Mouse (Mus musculus) cerebellum, adult 9-11 months (tissue): ENCODE results near the gene Efnb2.

ENCODE experiments used
- DNase-seq: peaks from one replicate; pipeline ENCODE4 v3.0.0; 2022

The Efnb2 gene

DNA sequence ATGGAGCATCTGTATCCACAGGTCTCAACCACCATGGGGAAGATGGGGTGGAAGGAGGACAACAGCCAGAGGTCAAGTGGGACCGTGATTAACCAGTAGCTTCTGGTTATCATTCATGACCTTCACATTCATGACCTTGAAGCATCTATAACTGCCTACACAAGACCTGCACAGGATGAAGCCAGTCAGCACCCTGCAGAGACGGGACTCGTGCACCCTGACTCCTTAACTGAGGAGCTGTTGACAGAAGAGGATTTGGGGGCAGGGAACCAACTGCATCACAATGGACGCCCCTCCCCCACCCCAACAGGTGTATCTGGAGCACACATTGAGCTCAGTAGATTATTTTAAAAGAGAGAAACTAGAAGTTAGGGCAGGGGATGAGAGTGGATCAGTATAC lies 49.1 kb downstream of the Efnb2 start:
- no peak for DNase-seq

DNA sequence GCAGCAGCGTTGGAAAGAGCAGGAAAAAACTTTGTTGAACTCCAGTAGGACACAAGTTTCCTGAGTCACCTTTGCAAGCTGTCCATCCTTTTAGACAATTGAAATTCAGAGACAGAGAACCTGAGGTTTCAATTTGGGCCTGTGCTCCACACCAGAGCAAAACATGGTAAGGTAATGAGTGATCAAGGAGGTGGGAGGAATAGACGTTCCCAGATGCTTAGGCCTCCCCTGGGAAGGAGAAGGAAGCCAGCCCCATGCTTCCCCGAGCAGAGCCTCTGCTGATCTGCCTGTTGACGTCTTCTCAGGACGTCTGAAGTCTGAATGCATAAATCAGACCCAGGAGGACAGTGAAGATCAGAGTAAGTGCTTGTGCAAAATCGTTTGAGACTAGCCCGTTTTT lies 51.3 kb downstream of the Efnb2 start:
- no peak for DNase-seq

DNA sequence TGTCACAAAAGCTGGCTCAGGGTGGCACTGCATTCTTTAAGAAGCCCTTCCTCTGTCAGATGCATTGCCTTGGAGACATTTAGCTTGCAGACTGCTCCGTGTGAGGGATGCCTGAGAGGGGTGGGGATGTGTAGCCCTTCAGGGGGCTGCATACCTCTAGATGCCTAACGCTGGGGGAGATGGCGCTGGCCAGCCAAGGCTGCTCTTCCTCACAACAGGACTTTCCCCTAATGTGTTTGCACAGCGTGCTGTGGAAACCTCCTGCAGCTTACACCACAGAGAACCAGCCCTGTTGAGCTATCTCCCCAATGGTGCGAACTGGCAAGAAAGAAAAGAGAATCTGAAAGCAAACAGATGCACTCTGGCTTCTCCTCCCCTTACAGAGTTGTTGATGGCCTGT lies 51.9 kb downstream of the Efnb2 start:
- DNase-seq = no peak

DNA sequence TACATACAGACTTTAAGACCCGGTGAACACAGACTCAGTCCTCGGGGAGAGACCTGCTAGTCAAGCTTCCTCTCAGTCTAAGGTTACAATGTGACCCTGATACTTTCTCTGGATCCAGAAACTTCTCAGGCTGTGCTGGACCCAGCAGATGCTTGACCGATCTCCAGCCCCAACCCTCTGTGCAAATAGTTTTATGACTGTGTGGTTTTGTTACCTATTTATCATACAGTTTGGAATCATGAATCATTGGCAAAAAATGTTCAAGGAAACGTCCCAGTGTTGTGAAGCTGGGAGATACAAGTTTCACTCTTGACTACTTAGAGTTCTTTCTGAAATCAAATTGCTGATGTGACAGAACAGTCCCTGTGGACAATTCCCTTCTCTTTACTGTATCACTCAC lies 55.4 kb downstream of the Efnb2 start:
- no peak for DNase-seq

DNA sequence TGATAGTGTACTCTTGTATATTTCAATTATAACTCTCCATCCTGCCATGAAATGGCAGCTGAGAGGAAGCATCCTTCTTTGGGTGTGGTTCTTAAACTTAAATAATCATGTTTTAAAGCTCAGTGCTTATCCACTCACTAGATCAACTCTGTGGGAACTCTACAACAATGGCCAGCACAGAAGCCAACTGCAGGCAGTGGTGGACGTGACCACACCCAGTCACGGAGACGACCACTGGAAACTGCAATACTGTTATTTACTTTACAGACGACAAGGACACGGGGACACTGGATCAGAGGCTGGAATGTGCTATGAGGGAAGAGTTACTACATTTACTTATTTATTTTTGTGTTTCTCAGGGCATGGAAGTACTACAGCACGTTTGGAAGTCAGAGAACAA lies 57.2 kb downstream of the Efnb2 start:
- no peak for DNase-seq

DNA sequence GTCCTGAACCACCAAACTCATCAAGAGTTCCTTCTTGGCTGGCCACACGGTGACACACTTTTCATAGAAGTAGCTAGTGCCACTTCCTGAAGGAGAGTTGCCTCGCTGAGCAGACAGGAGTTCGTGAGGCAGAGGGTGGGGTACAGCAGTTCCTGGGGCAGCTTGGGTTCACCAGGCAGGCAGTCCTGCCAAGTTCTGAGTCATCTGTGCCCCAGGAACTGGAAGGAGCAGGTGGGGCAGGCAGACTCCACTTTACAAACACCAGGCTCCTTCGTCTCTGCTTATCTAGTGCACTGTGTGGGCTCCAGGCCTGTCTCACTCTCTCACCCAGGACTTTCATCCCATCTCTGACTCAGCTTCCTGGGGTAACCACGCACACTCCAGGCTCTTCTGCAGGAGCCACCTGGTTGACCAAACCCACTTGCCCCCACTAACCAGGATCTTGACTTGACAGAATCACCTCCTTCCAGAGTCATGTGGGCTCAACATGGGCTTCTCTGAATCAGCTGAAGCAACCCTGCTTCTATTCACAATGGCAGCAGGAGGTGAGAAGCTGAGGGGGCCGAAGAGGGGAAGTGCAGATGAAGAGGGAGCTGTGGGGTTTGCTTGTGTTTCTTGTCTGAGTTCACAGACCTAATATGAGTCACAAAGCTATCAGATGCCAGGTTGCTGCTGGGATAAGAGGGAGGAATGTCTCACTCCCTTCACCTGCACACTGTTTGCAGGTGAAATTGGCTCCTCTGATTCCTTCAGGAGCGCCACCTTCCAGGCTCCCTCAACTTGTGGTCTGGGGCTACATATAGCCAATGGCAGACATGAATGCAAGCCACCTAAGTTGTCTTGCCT lies 58.2 kb downstream of the Efnb2 start:
- DNase-seq = no peak

DNA sequence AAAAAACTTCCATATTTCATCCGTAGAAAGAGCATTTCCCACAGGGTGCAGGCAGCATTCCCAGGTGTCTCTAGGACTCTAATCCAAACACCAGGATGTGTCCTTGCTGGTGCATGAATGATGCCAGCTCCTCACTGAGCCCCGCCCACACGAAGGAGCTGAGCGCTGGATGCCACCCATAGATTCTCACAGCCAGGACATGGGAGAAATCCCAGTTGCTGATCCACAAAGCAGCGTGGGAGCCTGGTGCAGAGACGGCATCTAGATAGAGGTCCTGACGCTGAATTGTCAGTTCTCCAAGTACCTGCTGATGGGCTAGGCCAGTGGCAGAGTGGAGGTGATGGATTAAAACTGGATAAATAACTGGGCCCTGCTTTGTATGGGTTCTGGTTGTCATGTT lies 61.1 kb downstream of the Efnb2 start:
- no peak for DNase-seq

DNA sequence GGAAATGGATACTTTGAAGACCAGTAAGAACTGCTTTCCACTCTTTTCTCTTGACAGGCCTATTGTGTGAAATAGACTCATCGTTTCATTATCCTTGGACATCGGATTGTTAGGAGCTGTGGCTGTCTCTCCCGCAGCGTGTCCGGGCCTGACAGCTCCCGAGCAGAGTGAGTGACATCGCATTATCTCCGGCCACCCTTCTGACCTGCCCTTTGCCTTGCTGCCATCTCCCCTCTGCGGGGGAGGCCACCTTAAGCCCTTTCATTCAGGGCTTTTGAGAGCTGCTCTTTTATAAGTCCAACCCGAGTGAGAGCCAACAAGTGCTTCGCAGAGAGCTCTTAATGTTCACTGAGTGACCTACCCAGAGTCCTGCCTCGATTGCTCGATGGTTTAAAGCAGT lies 63.6 kb downstream of the Efnb2 start:
- DNase-seq = no peak

DNA sequence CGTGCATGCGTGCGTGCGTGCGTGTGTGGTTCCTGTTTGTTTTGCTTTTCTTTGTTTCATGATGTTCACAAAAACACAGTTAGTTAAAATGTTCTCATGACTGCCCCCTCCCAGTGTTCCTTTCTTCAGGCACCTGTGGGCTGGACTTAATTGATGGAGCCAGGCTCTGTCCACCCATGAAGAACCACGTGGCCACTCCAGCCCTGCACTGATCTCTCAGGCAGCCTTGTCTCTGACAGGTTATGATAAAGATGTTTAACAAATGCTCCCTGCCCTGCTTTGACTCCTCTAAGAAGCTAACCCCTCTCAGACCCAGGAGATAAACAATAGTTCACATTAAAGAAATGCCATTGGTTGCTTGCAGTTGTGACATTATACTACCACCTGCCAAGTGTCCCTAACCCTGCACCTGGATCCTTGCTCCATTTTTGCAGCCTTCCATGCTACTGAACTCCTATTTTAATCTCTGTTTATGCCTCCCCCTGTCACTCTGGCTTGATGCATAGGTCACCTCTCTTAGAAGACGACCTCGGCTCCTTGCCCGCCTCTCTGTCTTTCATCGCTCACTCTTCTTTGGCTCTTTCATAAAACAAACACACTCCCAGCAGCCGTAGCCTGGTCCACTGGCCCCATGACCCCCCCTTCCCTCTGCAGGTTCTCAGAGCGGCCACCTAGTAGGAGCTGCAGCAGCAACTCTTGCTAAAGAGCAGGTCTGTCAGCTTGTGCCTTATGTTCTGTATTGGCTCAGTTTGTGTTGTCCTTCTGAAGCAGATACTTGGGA lies 65.0 kb downstream of the Efnb2 start:
- DNase-seq = no peak

DNA sequence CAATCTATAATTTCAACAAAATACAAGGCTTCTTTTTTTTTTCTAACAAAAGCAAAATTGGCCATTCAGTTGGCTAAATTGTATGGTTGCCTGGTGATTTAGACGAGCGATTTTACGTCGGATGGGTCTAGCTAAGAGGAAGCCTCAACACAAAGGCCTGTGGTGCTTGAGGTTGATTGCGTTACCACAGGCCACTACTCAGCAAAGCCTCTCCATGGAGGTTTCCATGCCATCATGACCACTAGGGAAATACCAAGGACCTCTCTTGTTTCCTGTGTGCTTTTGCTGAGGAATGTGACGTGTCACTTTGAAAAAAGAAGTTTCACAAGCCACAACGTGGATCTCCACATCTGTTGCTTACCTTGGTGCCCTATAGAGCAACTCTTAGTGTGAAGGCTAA lies 67.2 kb downstream of the Efnb2 start:
- DNase-seq = no peak

DNA sequence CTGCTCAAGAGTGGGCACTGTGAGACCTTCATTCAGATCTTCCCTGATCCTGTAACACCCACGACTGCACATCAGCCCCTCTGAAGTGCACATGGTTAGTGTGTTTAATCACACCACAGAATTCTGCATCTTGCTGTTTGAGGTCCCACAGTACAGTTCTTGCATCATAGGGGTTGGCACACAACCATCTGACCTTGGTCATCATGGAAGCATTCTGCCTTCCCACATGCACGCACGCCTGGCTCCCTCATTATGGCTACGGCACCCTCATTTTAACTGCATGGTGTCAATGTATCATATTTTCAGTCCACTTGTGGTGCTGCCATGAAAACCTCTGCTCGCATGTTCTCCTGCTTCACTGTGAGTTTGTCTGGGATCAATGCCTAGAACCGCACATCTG lies 67.7 kb downstream of the Efnb2 start:
- no peak for DNase-seq

DNA sequence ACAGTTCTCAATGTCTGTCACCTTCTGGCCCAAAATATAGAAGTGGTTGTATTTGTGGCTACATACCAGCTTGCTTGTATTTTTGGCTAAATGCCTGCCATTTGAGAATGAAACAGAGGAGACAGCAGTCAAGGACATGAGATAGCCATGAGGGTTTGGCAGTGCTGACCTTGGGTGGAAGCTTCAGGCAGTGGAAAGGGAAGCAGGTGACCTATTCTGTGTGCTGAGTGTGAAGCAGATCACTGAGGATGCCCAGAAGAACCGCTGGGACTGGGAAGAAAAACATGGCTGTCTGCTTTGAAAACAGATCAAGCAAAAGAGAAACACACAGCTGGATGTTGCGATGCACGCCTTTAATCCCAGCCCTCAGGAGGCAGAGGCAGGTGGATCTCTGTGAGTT lies 68.7 kb downstream of the Efnb2 start:
- no peak for DNase-seq

DNA sequence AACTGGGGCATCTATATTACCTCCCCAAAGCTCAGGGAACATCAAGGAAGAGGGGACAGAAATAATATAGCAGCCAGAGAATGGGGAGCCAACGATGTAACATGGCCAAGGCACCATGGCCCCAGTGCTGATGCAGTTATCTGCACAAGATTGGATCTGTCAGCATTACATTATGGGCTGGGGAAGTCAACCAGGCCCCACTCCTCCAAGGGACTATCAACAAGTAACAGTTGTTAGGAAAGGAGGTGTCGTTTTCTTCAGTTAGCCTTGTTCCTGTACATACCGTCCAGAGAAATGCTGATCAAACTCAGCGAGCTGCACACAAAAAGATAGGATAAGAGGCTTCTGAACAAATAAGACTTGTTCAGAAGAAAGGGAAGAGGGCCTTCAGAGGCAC lies 77.1 kb downstream of the Efnb2 start:
- no peak for DNase-seq

DNA sequence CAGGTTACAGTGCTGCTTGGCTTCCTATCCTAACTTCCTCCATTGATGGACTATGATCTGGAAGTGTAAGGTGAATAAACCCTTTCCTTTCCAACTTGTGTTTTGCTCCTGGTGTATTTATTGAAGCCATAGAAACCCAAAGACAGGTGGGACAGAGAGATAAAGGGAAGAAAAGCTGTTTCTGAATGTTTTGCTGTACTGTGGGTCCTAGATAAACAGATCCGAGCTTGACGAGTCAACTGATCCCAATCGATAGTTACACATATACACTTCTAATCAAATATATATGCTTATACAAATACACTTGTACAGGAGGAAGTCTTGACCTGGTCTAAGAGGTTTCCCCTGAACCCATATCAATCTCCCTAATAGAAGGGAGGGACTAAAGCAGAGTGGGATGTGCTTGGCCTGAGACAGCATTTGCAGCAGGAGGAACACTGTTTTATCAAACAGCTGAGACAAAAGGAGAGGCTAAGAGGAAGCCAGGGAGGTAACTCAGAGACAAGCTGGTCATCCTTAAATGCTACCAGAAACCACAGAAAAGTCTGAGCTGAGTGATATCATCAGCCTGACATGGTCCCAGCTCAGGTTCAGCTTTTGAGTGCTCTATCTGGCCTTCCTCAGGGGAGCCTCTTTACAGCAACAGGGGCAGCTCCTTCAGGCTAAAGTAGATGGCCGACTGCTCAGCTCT lies 77.6 kb downstream of the Efnb2 start:
- no peak for DNase-seq

DNA sequence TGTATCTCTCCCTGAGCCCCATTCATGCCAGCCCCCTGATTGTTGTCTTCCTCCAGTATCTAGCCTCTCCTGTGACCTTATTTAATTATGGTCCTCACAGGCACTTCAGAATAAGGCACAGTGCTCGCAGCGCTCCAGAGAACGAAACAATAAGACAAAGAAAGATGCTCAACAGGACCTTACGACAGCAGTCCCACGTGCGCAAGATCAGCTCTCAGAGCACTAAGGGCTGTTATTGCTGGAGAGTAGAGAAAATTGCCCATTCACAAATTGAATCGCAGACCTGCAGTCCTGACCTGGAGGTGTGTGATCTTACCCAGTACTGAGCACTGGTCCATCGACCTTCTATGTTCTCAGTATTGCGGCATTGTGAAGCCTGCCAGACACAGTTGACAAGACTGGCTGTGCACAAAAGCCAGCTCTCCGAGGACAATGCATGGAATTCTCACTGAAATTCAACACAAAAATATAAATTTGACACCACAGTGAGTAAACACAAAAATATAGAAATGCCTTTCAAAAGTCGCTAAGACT lies 83.2 kb downstream of the Efnb2 start:
- no peak for DNase-seq

DNA sequence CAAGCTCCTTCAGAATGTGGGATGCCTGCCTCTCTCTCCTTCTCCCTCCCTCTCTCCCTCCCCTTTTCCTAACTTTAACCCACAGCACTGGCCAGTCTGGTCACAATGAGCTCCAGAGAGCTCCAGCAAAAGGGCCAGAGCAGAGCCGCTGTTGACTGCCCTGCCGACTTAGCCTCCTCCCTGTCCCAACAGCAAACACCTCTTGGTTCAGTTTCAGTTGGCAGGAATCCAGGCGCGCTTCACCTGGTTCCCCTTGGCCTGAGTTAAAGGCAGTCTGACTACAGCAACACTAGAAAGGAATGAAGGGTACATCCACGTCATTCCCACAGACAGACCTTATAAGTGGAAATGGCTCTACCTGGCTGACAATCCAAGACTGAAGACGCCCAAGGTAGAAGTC lies 84.2 kb downstream of the Efnb2 start:
- no peak for DNase-seq

DNA sequence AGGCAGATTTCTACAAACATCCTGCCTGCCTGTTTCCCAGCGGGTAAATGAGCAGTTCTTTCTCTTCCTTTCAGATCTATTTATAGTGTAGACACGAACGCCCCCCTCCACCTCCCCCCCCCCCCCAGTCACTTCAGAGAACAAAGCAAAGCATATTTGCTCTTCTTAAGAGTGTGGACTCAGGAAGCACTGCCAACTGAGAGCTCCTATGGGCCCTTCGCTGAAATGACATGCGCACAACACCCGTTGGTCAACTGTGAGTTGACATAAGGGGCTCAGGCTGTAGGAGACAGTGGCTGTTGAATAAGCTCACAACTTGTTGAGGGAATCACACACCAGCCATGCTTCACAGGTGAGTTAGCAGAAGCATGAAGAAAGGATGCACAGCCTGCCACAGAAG lies 84.8 kb downstream of the Efnb2 start:
- no peak for DNase-seq

DNA sequence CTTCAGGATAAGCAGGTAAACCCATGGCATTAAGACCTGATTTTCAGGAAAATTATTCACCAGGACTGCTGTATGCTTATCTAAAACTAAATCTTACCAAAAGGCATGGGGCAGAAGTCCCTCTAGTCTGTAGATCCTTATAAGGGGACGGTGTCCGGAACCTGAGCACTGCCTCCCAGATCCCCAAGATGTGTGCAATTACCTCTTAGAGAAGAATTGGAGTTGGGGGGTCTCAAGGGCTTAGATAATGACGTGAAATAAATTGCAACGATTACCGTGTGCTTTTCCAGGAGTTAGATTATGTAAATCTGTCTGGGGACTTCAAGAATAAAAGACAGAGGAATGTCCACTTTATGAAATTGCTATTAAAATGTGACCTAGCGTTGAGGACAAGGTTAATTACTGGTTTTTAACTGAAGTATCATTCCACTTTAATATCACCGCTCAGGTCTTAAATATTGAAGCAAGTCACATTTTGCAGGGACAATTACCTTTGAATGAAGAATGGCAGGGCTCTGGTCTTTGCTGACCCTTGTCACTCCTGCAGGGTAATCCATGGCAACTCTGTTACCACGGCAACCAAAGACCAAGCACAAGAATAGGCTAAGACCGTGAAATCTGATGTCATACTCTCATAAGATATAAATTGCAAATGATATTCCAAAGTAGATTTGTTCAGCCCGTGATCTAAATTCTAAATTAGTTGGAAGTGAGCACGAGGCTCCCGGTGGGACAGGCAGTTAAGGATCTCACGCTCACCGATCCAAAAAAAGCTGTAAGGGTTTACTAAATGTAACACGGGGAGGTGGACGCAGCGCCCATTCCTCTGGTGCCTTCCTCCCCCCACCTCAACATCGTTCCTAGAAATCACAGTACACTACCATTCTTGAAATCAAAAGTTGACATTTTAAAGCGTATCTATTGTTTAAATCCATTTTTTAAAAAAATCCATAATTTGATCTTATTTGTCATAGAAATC lies 86.2 kb downstream of the Efnb2 start:
- no peak for DNase-seq

DNA sequence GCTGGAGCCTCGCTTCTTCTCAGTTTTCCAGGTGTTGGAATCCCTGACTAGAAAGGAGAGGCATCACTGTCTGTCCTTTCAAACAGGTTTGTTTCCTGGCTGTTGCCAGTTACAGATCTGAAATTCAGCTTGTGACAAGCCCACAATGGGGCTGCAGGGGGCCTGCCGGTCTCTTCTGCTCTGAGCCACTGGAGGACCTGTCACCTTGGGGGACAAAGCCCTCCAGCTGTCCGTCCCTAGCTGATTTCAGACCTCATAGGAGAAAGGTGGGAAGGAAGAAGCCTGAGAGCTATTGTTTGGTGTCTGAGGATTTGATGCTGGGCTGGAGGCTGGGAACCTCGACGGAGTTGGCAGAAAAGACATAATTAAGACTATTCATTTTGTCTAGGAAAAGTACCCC lies 88.8 kb downstream of the Efnb2 start:
- no peak for DNase-seq

DNA sequence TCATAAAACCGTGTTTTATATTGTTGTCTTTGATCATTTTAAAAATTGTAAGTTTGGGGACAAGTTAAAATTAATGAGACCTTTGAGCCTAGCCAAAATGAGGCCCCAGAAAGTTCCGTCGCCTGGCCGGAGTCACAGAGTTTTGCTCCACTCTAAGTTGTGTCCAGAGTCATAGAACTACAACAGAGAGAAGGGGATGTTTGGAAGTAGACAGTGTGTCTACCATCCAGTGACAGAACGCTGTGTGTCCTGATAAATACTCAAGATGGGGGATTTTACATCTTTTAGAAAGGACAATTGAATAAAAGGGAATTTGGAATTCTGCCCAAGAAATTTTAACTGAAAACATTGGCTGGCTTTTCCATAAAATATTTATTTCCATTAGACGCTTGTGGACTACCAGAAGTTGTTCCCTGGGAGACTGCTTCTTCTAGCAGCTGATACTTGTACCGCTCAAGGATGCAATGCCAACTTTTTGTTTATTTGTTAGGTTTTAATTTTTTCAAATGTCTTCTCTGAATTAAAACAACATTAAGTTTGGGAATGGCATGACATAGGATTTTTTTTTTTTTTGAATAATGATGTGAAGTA lies 89.3 kb downstream of the Efnb2 start:
- no peak for DNase-seq

DNA sequence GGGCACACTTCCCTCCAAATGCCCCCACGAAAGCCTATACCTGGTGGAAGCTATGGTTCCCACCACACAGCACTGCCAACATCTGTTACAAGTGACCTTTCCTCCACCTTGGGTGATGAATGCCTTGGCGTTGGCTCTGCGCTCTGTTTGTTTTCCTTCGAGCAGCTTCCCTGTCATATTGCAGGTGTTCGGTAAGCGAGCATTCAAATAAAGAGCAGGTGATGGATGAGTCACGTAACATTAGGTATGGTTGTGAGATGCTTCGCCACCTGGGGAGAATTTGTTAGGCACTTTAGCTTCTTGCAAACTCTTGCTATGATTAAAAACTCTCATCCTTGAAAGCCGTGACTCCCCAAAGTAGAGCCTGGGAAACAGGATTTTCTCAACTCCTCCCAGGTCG lies 91.8 kb downstream of the Efnb2 start:
- DNase-seq = no peak

DNA sequence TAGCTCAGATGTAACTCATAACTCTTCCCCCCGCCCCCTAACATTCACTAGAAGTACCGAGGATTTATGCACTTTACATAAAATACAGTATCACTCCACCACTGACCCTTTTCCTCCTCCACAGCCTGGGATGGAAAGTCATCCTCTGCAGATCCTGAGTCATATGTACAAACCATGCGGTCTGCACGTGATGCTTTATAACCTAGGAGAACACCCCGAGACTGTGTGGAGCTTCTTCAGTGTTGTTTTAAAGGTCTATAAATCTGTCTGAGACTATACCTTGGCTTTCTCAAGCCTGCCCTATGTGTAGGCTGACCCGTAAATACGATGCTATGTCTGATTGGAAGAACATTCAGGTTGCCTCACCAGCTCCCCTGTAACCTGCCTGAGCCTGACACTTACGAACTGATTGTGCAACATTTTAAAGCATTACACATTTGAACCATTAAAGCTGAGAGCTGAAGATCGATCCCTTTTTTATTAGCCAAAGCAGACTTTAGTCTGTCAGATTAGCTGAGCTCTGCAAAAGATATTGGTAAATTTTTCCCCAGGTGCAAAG lies 92.7 kb downstream of the Efnb2 start:
- DNase-seq = no peak
